Mouse (Mus musculus): Measurements from ENCODE around the gene Aif1.
A peak's percentile ranks its signal among the peaks of the same experiment; 100 is the strongest.

Aif1 gene

DNA sequence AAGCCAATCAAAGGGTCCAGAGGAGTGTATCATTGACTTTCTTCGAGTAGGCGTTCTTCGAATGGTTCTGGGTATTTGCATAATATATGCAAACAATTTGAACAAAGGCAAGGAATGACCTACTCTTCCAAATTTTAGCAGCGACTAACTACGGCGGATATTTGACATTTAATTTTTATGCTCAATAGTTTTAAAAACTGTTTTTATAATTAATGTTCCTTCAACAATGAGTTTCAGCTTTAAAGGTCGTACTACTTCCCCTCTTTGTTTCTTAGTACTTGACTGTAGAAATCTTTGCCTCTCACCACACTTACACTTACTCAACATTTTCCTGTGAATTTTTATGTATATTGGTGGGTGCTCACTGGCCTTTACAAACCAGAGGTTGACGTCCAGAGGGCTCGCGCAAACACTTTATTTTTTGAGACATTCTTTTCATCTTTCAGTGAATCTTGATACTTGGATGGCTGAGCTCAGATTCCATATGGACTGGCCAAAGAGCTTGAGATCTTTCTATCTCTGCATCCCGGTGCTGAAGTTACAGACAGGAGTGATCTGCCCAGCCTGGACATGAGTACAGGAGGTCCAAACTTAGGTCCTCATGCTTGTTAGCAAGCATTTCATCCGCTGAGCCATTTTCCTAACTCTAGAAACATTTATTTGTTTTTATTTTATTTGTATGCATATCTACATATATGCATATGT is 10.3 kb downstream of the Aif1 start:
- DNase-seq (ENCODE audit: low spot score), result peak; percentile 32

DNA sequence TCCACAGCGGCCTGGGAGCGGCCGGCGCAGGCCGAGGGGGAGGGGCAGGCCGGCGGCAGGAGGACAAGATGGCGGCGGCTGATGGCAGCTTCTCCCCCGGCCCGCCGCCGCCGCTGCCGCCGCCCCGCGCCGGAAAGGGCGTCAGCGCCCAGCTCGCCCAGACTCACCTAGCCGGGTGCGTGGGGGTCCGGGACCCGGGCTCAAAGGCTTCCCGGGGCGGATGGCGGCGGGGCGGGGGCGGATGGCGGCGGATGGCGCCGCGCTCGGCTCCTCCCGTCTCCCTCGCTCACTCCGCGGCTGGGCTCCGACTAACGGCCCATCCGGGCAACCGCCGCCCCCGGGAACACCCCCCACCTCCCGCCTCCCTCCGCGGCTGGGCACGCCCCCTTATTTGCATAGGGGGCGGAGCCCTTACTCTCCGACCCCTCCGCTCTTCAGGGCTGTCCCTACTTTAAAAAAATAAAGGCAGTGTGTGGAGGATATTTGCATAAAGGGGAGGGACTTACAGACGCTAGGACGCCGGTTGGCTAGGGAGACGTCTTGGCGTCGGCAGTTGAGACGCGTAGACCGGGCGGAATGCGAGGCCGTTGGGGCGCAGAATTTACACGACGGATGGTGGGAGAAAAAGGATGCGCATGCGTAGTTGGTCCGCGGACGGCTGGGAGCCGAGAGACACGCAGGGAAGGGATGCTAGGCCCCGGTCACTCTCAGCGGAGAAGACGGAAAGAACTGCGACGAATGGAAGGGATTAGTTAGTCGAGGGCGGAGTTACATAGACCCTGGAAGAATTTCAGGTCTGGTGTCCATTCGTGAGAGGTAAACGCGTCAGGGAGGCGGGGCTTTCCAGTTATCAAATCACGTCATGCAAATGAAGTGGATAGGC is 11.1 kb downstream of the Aif1 start, which contains the start of gene Prrc2a:
Gene Prrc2a, minus strand, starts transcription at position 330 of the 883 bp plus-strand sequence.
- peak; percentile 100 for DNase-seq (ENCODE audit: low spot score)

DNA sequence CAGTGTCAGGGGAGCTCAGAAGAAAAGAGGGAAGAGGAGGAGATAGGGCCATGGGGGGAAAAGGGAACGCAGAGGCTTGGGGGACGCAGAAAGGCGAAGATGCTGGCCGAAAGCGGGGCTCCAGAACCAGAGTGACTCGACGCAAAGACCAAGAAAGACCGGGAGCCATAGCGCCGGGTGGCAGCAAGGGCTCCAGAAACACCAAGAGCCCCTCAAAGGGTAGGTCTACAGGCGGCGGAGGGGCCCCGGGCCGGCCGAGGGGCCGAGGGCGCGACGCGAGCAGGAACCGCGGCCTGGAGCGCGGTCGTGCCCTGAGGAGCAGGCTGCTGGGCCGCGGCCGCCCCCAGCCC is 11.7 kb downstream of the Aif1 start:
- peak; percentile 38 for DNase-seq (ENCODE audit: low spot score)

DNA sequence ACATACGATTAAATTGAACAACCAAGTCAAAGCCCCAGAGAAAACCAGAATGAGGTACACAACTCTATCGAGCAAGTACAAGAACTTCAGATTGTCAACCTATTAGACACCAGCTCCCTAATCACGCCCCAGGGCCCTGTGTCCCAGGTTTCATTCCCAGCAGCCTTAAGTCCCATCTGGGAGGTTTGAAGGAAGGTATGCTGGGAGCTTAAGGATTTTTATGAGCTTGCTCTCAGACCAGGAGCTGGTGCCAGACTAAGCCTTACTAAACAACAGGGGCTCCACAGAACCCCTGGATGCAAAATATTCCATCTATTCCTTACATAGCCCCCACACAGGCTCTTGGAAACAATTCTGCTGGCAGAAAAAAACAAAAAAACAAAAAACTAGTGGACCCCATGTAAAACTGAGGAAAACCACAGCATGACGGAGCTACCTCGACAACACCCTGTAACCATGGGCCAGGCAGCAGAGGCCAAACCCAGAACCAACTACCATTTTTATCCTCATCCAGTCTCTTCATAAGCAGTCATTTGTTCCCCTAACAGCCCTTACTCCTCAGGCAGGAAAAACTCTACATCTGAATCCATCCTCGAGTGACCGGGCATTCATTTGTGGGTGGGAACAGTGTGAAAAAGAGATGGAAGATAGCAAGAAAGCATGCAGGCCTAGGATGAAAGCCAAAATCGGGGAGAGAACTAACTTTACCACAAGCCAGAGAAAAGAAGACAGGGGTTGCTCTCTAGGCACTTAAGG is 12.4 kb downstream of the Aif1 start:
- DNase-seq (ENCODE audit: low spot score), result peak; percentile 52

DNA sequence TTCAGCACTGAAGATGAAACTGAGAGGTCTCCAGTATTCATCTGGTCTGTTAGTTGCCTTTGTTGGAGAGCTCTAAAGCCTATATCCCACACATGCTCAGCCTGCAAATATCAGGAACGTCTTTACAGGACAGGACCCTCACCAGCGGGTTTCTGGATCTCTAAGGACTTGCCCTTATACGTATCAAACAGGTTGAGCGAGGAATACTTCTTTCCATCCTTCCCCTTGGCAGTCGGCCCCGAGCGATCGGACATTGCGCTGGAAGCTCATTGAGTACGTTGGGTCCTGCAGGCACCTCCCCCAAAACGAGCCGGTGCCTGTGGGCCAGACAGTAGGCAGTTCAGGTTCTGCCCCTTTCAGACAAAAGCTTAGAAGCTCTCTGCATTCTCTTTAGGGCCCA is 13.1 kb downstream of the Aif1 start:
- peak; percentile 39 for DNase-seq (ENCODE audit: low spot score)

DNA sequence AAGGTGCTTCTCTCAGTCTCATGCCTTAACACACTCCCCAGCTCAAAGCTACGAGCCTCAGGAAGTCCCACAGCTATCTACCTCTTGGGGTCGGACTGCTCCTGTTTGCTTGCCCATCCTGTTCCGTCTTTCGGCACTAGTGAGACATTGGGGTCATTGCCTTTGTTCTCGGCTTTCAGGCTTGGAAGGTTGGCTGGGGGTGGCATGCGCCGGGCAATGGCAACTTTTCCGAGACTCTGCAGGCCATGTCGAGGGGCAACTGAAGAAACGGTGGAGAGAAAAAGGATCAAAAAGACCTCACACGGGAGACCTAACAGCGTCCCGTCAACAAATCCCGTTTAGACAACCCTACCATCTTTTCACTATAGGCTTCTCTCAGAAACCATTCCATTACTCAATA is 13.7 kb downstream of the Aif1 start:
- no peak for DNase-seq (ENCODE audit: low spot score)

DNA sequence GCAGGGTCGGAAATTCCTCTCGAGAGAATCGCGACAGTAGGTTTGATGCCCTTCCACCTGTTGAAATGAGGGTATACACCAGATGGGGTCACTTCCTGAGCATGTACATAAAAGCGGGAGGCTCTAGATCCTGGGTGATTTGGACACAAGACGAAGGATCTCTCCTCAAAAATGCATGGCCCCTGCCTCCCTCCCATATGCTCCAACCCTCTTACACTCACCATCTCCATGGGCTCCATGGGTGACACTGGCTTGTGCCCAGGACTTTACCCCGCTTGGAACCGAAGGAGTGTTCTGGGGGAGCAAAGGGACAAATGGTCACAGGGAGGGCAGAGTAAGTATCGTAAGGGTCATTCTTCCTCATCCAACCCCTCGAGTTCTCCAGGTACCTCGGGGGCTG is 14.4 kb downstream of the Aif1 start:
- DNase-seq (ENCODE audit: low spot score), result no peak

DNA sequence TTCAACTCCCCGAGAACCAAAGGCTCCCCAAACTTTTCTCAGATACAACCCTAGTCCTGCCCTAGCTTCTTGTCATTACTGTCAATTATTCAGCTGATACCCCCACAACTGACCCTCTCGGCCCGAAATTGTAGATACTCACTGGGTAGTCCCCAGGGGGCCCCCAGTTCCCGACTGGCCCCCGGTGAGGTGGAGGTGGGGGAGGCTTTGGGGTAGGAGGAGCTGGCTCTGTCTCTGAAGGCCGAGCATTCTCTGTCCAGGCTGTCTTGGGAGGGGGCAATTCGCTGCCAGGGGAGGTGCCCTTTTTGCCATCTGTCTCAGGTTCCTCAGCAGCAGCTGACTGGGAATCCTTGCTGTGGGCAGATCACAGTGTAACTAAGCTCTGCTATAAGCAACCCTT is 16.2 kb downstream of the Aif1 start:
- no peak for DNase-seq (ENCODE audit: low spot score)

DNA sequence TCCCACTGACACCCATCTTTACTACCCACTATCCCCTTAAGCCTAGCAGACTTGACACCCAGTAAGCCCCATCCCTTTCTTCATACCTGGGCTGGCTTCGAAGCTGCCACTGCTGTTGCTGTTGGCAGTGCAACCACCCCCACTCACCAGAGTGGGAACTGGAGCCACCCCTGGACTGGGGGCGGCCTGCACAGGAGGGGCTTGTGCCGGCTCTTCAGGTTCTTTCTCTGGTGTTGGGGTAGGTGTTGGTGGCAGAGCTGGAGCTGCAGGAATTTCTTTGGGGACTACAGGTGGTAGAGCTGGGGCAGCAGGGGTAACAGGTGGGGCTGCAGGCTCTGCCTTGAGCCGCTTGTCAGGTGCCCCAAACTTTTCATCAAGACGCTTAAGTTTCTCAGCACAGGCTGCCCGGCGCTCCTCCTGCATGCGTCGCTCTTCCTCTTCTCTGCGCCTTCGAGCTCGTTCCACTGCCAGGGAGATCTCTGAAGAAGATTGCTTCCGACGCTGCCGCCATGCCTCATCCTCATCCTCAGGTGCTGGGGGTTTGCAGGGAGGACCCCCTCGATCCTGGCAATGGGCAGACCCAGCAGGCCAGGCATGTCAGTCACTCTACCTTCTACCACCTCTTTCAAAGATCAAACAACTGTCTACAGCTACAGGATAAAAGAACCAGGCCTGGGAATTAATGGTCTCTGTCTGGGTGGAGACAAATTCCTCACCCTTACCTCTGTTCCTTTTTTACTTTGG is 16.8 kb downstream of the Aif1 start:
- DNase-seq (ENCODE audit: low spot score), result no peak

DNA sequence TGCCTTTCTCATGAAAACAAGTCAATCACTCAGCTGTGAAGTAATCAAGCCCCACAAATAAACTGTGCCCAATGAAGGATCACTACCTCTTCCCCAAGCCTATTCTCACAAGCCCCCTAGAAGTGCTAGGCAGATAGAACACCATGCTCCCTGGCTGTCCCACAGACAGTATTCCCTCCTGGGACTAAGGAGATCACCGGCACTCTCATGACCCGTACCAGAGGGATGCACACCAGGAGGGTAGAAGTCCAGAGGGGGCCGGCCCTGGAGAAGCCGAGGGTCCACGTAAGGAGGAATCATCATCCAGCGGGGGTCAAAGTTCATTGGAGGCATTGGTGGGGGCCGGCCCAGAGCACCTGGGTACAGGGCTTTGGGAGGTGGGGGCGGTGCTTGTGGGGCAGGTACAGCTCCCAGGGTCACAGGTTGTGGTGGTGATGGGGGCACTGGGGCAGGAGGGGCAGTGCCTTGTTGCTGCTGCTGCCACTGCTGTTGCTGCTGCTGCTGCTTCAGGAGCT is 18.1 kb downstream of the Aif1 start:
- DNase-seq (ENCODE audit: low spot score), result no peak

DNA sequence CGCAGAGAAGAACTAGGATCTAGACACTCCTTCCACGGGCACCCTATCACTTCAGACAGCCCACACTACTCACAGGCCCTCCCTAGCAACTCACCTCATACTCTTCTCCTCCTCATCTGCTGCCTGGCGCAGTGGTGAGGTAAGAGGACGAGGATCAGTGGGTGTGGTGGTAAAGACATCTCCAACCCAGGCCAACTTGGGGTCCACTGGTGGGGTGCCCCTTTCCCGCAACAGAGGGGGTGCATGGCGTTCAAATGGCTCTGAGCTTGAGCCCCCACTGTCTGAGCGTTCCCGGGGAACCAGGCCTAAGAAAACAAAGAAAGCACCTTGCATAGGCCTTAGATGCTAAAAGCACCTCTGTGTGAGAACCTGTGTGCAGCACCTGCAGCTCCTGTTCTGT is 18.6 kb downstream of the Aif1 start:
- DNase-seq (ENCODE audit: low spot score), result no peak

DNA sequence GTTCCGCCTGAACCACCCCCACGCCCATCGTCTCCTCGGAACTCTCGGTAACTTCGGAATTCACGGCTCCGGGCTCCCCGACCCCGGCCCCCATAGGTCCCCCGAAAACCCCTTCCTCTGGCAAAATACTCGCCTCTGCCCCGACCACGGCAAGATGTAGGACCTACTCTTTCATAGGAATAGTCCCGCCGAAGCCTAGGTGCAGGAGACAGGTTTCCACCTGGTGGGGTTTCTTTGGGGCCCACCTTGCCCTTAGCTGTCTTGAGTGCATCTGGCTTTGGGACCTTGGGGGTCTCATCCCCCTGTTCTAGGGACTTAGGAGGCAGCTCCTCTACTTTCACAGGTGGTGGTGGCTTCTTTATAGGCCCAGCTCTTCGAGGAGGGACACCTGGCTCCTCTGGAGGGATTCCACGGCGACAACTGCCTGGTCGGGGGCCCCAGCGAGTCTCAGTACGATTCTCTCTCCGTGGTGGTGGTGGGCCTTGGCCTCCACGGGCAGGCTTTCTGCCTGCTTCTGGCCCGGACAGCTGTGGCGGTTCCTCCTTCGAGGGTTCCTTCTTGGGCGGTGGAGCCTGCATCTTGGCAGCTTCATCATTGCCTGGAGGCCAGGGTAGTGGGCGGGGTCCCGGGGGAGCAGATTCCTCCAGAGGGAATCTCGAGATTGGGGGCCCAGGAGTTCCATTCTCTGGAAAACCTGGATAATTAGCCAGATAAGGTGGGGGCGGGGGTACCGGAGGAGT is 19.2 kb downstream of the Aif1 start:
- no peak for DNase-seq (ENCODE audit: low spot score)

DNA sequence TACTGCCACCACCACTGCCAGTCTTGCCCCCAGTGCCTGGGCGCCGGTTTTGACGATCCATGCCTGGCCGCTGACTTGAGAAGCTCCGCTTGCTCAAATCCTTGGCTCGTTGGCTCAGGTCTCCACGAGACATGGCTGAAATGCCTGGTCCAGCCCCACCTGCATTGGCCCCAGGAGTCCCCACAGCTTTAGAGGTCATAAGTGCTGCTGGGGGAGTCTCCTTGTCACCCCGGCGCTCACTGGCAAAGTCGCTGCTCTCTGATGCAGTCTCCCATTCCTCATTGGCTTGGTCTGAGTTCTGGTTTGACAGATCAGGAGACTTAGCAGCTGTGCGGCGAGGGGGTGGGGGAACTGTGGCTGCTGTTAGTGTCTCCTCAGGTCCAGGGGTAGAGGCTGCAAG is 20.4 kb downstream of the Aif1 start:
- DNase-seq (ENCODE audit: low spot score), result no peak

DNA sequence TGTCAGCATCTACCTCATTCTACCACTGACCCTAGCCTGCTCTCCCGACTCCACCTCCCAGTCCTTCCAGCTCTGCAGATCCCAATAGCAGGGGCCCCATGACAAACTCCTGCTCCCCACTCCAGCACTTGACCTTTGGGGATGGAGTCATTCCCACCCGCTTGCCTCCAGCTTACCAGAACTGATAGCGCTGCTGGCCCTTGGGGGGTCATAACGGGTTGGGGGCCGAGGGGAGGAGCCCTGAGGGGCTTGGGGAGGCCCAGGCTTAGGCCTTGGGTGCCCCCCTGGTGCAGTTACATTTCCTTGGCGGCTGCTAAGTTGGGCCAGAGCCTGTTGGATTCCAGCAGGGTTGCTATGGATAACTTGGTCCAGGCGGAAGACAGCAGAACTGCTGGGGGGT is 21.3 kb downstream of the Aif1 start:
- no peak for DNase-seq (ENCODE audit: low spot score)

DNA sequence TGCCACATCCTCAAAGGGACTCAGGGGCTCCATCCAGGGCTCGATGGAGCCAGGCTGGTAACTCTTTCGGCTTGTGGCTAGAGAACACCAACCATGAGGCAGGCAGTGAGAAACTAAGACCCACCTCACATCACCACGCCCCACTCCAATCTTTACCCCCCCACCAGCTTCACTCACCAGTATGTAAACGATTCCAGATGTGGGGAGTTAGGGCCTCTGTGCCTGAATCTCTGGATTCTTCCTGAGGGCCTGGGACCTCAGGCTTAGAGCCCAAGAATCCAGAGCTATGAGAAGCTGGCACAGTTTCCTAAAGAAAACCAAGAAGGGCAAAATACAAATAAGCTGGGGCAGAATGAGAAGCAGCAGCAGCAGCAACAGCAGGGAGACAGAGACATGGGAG is 21.9 kb downstream of the Aif1 start:
- no peak for DNase-seq (ENCODE audit: low spot score)

DNA sequence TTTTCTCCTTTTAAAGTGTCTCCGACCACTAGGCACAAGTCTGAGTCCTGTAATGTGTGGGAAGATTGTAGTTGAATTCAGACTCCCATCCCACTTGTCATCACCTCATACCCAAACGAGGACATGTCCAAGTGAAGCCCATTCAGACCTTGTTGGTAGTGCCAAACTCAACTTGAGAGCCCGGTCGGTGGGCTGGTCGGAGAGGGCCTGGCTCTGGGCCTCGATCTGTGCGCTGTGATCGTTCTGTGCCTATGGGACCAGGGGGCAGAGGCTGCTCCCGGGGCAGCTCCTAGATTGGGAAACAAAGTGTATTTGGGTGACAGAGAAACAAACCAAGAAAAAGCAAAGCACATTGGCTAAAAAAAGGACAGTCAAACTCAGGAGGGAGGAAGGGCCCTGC is 22.8 kb downstream of the Aif1 start:
- no peak for DNase-seq (ENCODE audit: low spot score)

DNA sequence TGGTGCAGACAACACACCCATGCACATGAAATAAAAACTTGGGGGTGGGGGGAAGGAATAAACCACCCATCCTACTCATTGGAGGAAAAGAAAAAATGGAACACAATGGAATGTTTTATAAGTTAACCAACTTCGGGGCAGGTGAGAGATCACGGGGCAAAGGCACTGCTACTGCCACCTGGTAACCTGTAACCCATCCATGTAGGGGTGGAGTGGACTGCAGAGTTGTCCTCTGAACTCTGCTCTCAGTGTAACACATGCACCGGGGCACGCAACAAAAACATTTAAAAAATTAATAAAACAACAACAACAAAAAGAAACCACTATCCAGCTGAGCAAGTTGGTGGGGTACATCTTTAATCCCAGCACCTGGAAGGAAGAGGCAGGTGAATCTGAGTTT is 23.7 kb downstream of the Aif1 start:
- DNase-seq (ENCODE audit: low spot score), result no peak

DNA sequence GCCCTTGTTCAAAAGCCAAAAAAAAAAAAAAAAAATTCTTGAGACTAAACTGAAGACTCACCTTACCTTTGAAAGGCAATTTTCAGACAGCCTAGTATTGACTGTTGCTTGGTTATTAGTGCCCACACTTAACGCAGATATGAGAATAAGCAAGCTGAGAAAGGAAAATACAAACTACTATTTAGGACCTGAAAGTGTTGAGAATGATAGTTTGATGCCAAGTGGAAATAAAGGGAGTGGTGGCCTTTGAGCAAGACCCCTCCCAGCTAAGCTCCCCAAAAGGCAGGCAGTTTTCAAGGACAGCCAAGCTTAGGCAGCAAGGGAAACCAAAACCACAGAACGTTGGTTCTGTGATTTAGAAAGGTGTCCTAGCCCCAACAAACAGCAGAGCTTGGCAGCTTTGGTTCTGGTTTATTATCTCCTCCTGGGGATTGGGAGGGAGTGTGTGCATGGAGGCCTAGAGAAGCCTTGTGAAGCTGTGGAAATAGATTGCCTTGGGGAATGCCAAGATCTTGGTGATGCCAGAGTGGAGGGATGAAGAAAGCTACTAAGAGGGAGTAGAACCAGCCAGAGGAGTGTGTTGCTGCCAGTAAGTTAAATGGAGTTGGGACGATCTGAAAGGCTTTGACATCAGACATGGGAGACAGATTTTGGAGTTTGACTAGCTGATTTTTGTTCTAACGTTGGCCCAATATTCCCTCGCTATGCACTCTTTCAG is 27.8 kb downstream of the Aif1 start:
- DNase-seq (ENCODE audit: low spot score), result peak; percentile 81

DNA sequence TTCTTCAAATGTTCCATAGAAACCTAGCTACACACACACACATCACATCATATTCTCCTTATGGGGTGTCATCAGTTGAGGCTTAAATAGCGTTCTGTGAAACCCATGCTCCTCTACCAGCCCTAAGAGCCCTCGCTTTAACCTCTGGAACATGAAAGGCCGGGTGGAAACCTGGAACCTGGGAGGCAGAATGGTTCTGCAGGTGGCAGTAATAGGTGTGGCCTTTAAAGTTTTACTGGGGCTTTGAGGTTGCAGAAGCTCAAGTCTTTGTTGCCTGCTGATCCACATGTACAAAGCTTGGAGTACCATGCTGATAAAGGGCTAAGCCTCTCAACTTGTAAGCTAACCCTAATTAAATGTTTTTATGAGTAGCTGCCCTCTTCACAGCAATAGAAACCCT is 28.5 kb downstream of the Aif1 start:
- no peak for DNase-seq (ENCODE audit: low spot score)

DNA sequence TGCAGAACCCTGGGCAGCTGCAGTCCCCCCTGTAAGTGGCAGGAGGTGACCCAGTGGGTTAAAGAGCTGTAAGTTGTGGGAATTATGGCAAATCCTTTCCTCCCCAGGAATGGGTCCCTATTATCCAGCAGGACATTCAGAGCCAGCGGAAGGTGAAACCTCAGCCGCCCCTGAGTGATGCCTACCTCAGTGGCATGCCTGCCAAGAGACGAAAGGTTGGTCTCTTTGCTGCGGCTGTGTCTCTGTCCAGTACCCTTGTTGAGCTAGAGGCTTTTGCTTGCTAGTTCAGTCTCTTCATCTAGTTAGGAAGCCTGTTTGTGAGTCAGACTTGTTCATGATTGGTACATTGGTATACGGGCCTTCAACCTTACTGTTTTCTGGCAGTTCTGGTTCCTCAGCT is 29.7 kb downstream of the Aif1 start:
- no peak for DNase-seq (ENCODE audit: low spot score)

DNA sequence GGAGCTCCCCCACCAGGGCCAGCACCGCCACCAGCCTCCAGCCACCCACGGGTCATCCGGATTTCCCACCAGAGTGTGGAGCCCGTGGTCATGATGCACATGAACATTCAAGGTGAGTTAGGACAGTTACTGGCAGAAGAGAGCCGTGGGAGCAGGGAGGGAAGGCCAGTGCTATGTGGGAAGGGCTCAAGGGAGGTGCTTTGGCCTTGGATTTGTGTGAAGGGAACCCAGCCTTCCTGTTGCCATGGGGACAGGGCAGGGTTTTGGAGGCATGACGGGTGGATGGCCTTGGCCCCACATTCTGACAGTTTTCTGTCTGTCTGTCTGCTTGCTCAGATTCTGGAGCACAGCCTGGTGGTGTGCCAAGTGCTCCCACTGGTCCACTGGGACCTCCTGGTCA is 33.9 kb downstream of the Aif1 start:
- peak; percentile 66 for DNase-seq (ENCODE audit: low spot score)
